Mouse (Mus musculus) liver, embryonic 16.5 days (tissue): ENCODE results near the gene Gm15737. TPM values are rescaled to one million over a fixed set of nuclear protein-coding genes. Genes with fewer than 3 reads are reported as not detected.

Experiments
- ATAC-seq: fragments of 200-750 bp; cut with Nextera tagmentation; 2 replicates; pipeline ENCODE4 v1.8.0; 2017; ENCODE audit warnings: low read depth, mild to moderate bottlenecking, moderate number of reproducible peaks, moderate library complexity
- H3K27ac ChIP-seq: fragments of 300-500 bp; sonication (generic); 2 replicates; pipeline ENCODE4 v1.5.1; 2014; ENCODE audit warnings: mild to moderate bottlenecking, low read length
- H3K27me3 ChIP-seq: fragments of 300-500 bp; sonication (generic); 2 replicates; pipeline ENCODE4 v1.6.1; 2014; ENCODE audit warnings: low read depth, low read length, mixed read lengths; ENCODE audit not compliant: control insufficient read depth, insufficient read depth
- H3K36me3 ChIP-seq: fragments of 300-500 bp; sonication (generic); 2 replicates; pipeline ENCODE4 v1.6.1; 2014; ENCODE audit warnings: mild to moderate bottlenecking; ENCODE audit not compliant: control insufficient read depth, insufficient read depth
- H3K4me1 ChIP-seq: fragments of 300-500 bp; sonication (generic); 2 replicates; pipeline ENCODE4 v1.6.1; 2014; ENCODE audit warnings: low read depth, low read length, mixed read lengths; ENCODE audit not compliant: control insufficient read depth
- H3K4me2 ChIP-seq: fragments of 300-500 bp; sonication (generic); 2 replicates; pipeline ENCODE4 v1.6.1; 2014; ENCODE audit warnings: low read depth, low read length, mixed read lengths
- H3K4me3 ChIP-seq: fragments of 300-500 bp; sonication (generic); 2 replicates; pipeline ENCODE4 v1.5.1; 2014; ENCODE audit warnings: low read depth, mild to moderate bottlenecking, low read length
- H3K9ac ChIP-seq: fragments of 300-500 bp; sonication (generic); 2 replicates; pipeline ENCODE4 v1.6.1; 2014; ENCODE audit warnings: low read depth, low read length
- H3K9me3 ChIP-seq: fragments of 300-500 bp; sonication (generic); replicated peaks from 2 replicates; pipeline ENCODE4 v1.6.1; 2016; ENCODE audit warnings: low read length; ENCODE audit not compliant: control insufficient read depth
- WGBS: fragments of 180-500 bp; shearing (Covaris S2); extraction: QIAGEN DNeasy Blood & Tissue Kit; methylation state at CpG from one replicate; pipeline ENCODE4 v1.1.7; 2014; ENCODE audit not compliant: insufficient replicate concordance; 5-methylcytosine and 5-hydroxymethylcytosine counted together
- polyA plus RNA-seq: library from polyadenylated mRNA; unstranded; fragments of >200 nt; fragmentation: Nextera tagmentation; extraction: Ambion mirVana; gene quantifications from 2 replicates; pipeline ENCODE4 v1.2.1, GENCODE M21; 2015

The Gm15737 gene
- polyA plus RNA-seq, 1 experiment from 2014 or later: not detected

GRCm38 (mm10) chr6:92862599-92862998 lies 6.6 kb upstream of the Gm15737 start:
- 58% methylated on average over 9 of the region's 9 CpGs for WGBS
- Histone ChIP-seq H3K4me1 (no peaks in the 10 kb centered on the region), H3K9ac (no peak overlapping the region), H3K27me3 (no peaks in the 10 kb centered on the region), H3K4me3 (no peak overlapping the region), H3K36me3 (no peaks in the 10 kb centered on the region), H3K9me3 (no peaks in the 10 kb centered on the region), H3K4me2 (no peak overlapping the region), H3K27ac (no peak overlapping the region)
- ATAC-seq: no peak

- no peak for ATAC-seq
- Histone ChIP-seq H3K27me3 (no peaks in the 10 kb centered on the region), H3K27ac (no peak overlapping the region), H3K4me1 (no peaks in the 10 kb centered on the region), H3K4me3 (no peak overlapping the region), H3K4me2 (no peak overlapping the region), H3K9me3 (no peaks in the 10 kb centered on the region), H3K36me3 (no peaks in the 10 kb centered on the region), H3K9ac (no peak overlapping the region)
- WGBS: 54% methylated on average over 16 of the region's 16 CpGs
These were observed 544 bp downstream of the Gm15737 start for GRCm38 (mm10) chr6:92869582-92870219.

DNA sequence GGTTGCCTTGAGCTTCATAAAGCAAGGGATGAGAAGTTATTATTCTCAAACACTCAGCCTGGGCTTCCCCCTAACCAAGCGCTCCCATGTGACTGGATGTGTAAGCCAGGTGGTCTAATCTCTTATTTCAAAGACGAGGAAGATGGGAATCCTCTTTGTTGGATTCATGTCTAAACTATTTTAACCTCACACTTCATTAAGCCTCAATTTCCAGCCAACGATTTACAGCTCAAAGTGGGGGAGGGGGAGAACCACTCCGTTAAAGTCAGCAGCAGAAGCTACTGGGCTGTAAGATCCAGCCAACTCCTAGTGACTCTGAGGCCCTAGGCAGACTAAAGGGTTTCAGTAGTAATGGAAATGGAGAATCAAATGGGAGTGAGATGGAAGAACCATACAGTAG lies 2.7 kb downstream of the Gm15737 start:
- H3K27ac ChIP-seq: no peak overlapping the region
- no peaks in the 10 kb centered on the region for H3K36me3 ChIP-seq
- ATAC-seq: no peak
- H3K9me3 ChIP-seq: no peaks in the 10 kb centered on the region
- no peak overlapping the region for H3K4me3 ChIP-seq
- 52% methylated on average over 4 of the region's 4 CpGs for WGBS
- no peaks in the 10 kb centered on the region for H3K4me1 ChIP-seq
- no peak overlapping the region for H3K9ac ChIP-seq
- no peak overlapping the region for H3K4me2 ChIP-seq
- no peaks in the 10 kb centered on the region for H3K27me3 ChIP-seq

GRCm38 (mm10) chr6:92872766-92873165 lies 3.6 kb downstream of the Gm15737 start:
- ATAC-seq: no peak
- H3K4me1 ChIP-seq: no peaks in the 10 kb centered on the region

DNA sequence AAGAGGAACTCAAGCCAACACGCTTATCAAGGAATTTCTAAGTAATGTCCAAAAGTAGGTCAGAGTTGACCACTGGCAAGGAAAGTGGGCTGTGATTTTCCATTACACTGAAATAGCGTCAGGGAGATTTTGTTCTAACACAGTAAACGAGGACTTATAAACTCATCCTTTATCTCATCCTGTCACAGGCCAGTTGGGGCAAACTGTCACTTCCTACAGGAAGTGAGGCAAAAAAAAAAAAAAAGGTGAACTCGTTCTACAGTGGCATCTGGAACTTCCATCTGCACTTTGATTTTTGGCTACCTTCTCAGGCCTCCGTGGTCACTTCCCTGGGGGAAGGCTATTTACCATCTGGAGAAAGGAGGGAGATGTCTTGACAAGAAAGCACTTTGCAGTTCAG lies 5.7 kb downstream of the Gm15737 start:
- H3K36me3 ChIP-seq: no peaks in the 10 kb centered on the region
- no peaks in the 10 kb centered on the region for H3K9me3 ChIP-seq
- 8% methylated on average over 5 of the region's 5 CpGs for WGBS
- H3K4me3 ChIP-seq: no peak overlapping the region
- no peaks in the 10 kb centered on the region for H3K27me3 ChIP-seq
- H3K4me1 ChIP-seq: no peaks in the 10 kb centered on the region
- ATAC-seq: no peak
- H3K9ac ChIP-seq: no peak overlapping the region
- no peak overlapping the region for H3K4me2 ChIP-seq
- no peak overlapping the region for H3K27ac ChIP-seq

More at GRCm38 (mm10) chr6:92872766-92873165, 3.6 kb downstream of the Gm15737 start:
- H3K9me3 ChIP-seq: no peaks in the 10 kb centered on the region
- no peak overlapping the region for H3K4me2 ChIP-seq
- 69% methylated on average over 10 of the region's 10 CpGs for WGBS
- no peak overlapping the region for H3K4me3 ChIP-seq
- no peaks in the 10 kb centered on the region for H3K27me3 ChIP-seq
- no peak overlapping the region for H3K27ac ChIP-seq
- no peaks in the 10 kb centered on the region for H3K36me3 ChIP-seq
- H3K9ac ChIP-seq: no peak overlapping the region

DNA sequence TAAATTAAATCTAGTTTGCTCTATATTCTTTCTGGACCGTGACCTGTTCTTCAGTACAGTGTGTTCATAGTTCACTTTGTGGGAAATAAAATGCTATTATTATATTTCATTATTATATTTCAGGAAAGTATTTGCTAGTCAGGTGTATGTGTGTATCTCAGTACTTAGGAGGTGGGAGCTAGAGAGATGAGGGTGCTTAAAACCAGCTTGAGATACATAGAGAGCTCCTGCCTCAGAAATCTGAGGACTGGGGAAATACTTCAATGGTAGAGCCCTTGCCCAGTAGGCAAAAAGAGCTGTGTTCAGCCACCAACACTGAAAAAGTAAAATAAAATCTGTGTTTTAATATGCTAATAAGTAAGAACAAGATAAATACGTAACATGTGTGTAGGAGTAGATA lies 6.2 kb downstream of the Gm15737 start:
- Histone ChIP-seq H3K36me3 (no peaks in the 10 kb centered on the region), H3K27ac (no peak overlapping the region), H3K27me3 (no peaks in the 10 kb centered on the region), H3K9me3 (no peaks in the 10 kb centered on the region), H3K4me2 (no peak overlapping the region), H3K4me1 (no peaks in the 10 kb centered on the region), H3K9ac (no peak overlapping the region), H3K4me3 (no peak overlapping the region)
- ATAC-seq: no peak
- WGBS: 46% methylated on average over 2 of the region's 2 CpGs

GRCm38 (mm10) chr6:92876121-92876520 lies 7.0 kb downstream of the Gm15737 start:
- Histone ChIP-seq H3K4me1 (no peaks in the 10 kb centered on the region), H3K4me3 (no peak overlapping the region), H3K9me3 (no peaks in the 10 kb centered on the region), H3K36me3 (no peaks in the 10 kb centered on the region), H3K9ac (no peak overlapping the region), H3K4me2 (no peak overlapping the region), H3K27me3 (no peaks in the 10 kb centered on the region), H3K27ac (no peak overlapping the region)
- ATAC-seq: no peak
- 11% methylated on average over 5 of the region's 5 CpGs for WGBS

- Histone ChIP-seq H3K4me2 (no peak overlapping the region), H3K4me3 (no peak overlapping the region), H3K36me3 (no peaks in the 10 kb centered on the region), H3K9ac (no peak overlapping the region), H3K27ac (no peak overlapping the region), H3K27me3 (no peaks in the 10 kb centered on the region), H3K4me1 (no peaks in the 10 kb centered on the region), H3K9me3 (no peaks in the 10 kb centered on the region)
- ATAC-seq: no peak
- 76% methylated on average over 4 of the region's 4 CpGs for WGBS
These were observed 8.1 kb downstream of the Gm15737 start for GRCm38 (mm10) chr6:92877236-92877635.

DNA sequence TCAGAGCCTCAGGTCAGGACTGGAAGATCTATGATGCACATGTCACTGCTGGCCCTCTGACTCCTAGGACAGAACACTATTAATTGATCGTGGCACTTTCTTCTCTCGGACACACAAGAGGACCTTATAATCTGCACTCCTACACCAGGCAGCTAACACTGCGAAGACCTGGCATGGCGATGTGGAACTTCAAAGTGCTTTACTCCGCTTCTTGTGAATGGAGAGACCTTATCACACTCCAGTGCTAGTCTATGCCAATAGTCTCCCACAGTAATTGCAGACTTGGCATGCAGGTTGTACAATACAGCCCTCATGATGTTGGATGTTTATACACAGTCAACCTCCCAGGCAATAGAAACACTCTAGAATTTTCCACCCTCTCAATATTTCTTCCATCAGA lies 9.6 kb downstream of the Gm15737 start:
- Histone ChIP-seq H3K9me3 (no peaks in the 10 kb centered on the region), H3K27ac (no peak overlapping the region), H3K9ac (no peak overlapping the region), H3K36me3 (no peaks in the 10 kb centered on the region), H3K4me2 (no peak overlapping the region), H3K4me3 (no peak overlapping the region), H3K27me3 (no peaks in the 10 kb centered on the region), H3K4me1 (no peaks in the 10 kb centered on the region)
- no peak for ATAC-seq
- 76% methylated on average over 5 of the region's 5 CpGs for WGBS
